Mouse (Mus musculus) CD8-positive naive resting alpha-beta T cell, adult 2 months (primary cell): Measurements from ENCODE around the gene Ttc4.

Experiments used
- DNase-seq, 2 experiments: peaks; one replicate each; pipeline ENCODE4 v3.0.0; 2022; ENCODE audit warnings: low read depth in 2 of 2, low spot score in 2 of 2

Ttc4 gene

DNA sequence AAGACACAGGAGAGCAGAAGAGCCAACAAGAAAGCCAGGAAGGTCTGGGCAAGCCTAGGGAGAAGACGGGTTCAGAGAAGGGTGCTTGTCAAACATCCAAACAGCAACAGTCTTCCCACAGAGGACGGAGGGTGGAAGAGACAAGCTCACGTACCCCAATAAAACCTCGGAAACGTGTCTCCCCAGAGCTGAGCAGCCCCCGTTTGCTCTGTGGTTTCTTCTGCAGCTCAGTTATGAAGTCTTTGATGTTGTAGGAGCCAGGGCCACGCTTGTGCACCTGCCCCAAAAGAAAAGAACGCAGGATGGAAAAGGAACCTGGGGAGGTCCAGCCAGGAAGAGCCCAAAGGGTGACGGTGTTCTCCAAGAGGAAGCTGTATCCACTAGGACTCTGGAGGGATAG is 63.9 kb downstream of the Ttc4 start:
- no peak for DNase-seq

DNA sequence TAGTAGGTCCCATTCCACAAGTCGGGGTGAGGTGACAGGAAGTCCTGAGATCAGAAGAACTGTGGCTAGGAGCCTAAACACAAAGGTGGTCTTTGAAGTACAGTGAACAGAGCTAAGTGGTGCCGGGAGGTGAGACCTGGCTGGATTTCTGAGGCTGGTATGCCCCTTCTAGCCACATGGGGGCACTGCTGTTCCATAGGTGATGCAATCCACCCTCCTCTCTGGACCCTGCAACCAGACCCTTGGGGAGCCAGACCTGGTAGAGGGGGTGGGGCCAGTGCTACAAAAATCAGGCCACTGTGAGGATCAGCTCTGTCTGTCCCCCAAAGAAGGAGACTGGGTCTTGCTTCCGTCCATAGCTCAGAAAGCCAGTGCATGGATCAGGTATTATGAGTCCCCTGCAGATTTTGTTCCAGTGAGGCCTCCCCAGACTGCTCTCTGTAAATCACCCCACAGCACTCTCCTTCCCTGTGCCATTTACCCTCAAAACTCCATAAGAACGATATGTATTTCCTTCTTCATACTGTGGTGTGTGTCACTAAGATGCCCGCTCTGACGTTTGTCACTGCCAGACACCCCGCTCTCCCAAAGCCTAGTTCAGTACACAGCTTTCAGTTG is 64.5 kb downstream of the Ttc4 start:
- DNase-seq, result peak; percentile 55 to 76

DNA sequence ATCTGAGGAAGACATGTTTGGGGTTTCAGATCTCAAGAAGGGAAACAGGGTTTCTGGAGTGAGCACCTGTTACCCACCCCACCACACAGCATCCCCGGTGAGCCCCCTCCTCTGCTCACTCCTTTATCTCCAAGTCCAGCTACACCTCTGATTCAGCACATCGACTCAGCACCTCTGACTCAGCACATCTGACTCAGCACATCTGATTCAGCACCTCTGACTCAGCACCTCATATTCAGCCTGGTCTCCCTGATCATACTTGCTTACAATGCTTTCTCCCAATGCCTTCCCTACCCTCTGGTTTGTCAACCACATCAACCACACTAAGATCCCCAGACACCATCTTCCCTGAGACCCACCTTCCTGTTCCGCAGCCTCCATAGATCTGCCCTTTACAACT is 65.2 kb downstream of the Ttc4 start:
- DNase-seq, result no peak

DNA sequence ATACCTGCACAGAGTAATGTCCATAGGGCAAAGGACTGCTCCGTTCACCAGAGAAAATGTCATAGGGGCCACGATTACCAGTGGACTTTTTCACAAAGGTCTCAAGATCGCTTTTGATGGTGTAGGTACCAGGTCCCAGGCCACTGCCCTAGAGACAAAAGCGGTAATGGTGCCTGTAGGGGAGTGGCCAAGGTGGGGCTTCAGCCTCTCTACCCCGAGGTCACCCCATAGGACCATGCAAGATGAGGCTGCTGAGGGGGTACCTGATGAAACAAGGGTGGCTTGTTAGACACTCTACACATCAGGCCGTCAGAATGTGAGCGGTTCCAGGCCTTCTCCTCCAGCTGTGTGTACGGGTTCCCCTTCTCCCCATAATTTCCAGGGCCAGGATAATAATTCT is 65.6 kb downstream of the Ttc4 start:
- no peak for DNase-seq
